Mouse (Mus musculus): Measurements from ENCODE around the gene Art4. TPM values are rescaled to one million over a fixed set of nuclear protein-coding genes. Genes with fewer than 3 reads are reported as not detected.
A peak's percentile ranks its signal among the peaks of the same experiment; 100 is the strongest.
"Not testable (repeated sequence)": the region's sequence is repeated elsewhere in the genome, so short reads cannot be mapped to it uniquely, and the experiment has no call there.

The Art4 gene
- total RNA-seq (2021), result 5.3 and 5.4 TPM in 2 replicates
- long read RNA-seq, result 0 reads

- peak; percentile 17 for DNase-seq
These were observed at the start of gene Art4 for GRCm38 (mm10) chr6:136857186-136857872. TSS of gene Art4 (minus strand) at chr6:136857733.

GRCm38 (mm10) chr6:136906937-136907293, 49.4 kb upstream of the Art4 start:
- no peak for DNase-seq

- no peak for DNase-seq
These were observed 48.9 kb upstream of the Art4 start for GRCm38 (mm10) chr6:136906283-136906936.

GRCm38 (mm10) chr6:136903885-136904470, 46.4 kb upstream of the Art4 start:
- DNase-seq, result no peak

GRCm38 (mm10) chr6:136902527-136902926, 45.0 kb upstream of the Art4 start:
- no peak for DNase-seq

- DNase-seq, result no peak
These were observed 43.5 kb upstream of the Art4 start for GRCm38 (mm10) chr6:136901010-136901409.

- no peak for DNase-seq
These were observed 43.0 kb upstream of the Art4 start for GRCm38 (mm10) chr6:136900369-136901009.

GRCm38 (mm10) chr6:136898954-136899353, 41.4 kb upstream of the Art4 start:
- DNase-seq, result no peak

- no peak for DNase-seq
These were observed 40.7 kb upstream of the Art4 start for GRCm38 (mm10) chr6:136898222-136898621.

- no peak for DNase-seq
These were observed 40.3 kb upstream of the Art4 start for GRCm38 (mm10) chr6:136897789-136898188.

- DNase-seq, result no peak
These were observed 37.2 kb upstream of the Art4 start for GRCm38 (mm10) chr6:136894532-136895339.

GRCm38 (mm10) chr6:136892002-136892401, 34.5 kb upstream of the Art4 start:
- no peak for DNase-seq

- DNase-seq, result no peak
These were observed 32.0 kb upstream of the Art4 start for GRCm38 (mm10) chr6:136889554-136889953.

- DNase-seq, result no peak
These were observed 31.5 kb upstream of the Art4 start for GRCm38 (mm10) chr6:136889067-136889466.

- DNase-seq, result peak; percentile 41
These were observed 30.3 kb upstream of the Art4 start for GRCm38 (mm10) chr6:136887854-136888253.

GRCm38 (mm10) chr6:136884766-136885165, 27.2 kb upstream of the Art4 start:
- not testable (repeated sequence) for DNase-seq

GRCm38 (mm10) chr6:136883961-136884360, 26.4 kb upstream of the Art4 start:
- DNase-seq, result no peak

GRCm38 (mm10) chr6:136883431-136883915, 25.9 kb upstream of the Art4 start:
- DNase-seq, result no peak

GRCm38 (mm10) chr6:136881678-136882077, 24.1 kb upstream of the Art4 start:
- DNase-seq, result no peak

- no peak for DNase-seq
These were observed 18.1 kb upstream of the Art4 start, which contains the start of gene Mgp for GRCm38 (mm10) chr6:136875670-136876069. TSS of gene Mgp (minus strand) at chr6:136875823.

GRCm38 (mm10) chr6:136874599-136874998, 17.1 kb upstream of the Art4 start:
- DNase-seq, result no peak

GRCm38 (mm10) chr6:136868921-136869320, 11.4 kb upstream of the Art4 start:
- DNase-seq, result no peak
